Mouse (Mus musculus): ENCODE measurements around the gene Rnf103. TPM values are rescaled to one million over a fixed set of nuclear protein-coding genes. Genes with fewer than 3 reads are reported as not detected.

The Rnf103 gene
- polyA plus RNA-seq, 1 experiment from 2014 or later, result 20.1 TPM

DNA sequence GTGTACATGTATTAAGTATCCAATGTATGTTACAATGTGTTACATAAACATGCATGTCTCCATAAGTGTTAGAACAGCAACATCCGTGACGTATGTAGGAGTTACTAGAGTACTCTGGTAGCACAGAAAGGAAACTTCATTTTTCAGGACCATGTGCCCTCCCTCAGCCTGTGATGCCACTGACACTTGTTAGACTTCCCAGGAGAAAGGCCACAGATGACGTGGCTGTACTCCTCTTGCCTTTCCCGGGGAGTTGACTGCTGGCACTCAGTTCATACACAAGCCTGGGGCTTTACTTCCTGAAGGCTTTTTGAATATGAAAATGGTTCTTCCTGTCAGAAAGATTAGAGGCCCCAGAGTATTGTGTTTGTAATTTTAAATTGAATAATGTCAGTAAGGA lies 10.4 kb downstream of the Rnf103 start:
- peaks cover 37% of the 10 kb centered on the region for H3K36me3 ChIP-seq (ENCODE audit: control insufficient read depth, insufficient read depth, low read length)
- 83% methylated on average over 4 of the region's 4 CpGs for WGBS

GRCm38 (mm10) chr6:71505671-71506070 lies 12.0 kb downstream of the Rnf103 start:
- Histone ChIP-seq H3K4me2 (replicated peaks; ENCODE audit: low read depth, low read length) (no peak overlapping the region), H3K27me3 (ENCODE audit: control insufficient read depth, insufficient read depth, low read length) (no peaks in the 10 kb centered on the region), H3K36me3 (ENCODE audit: control insufficient read depth, insufficient read depth, low read length) (peaks cover 42% of the 10 kb centered on the region), H3K9me3 (ENCODE audit: control insufficient read depth, low read length) (no peaks in the 10 kb centered on the region), H3K4me1 (ENCODE audit: control insufficient read depth, insufficient read depth, low read length) (no peaks in the 10 kb centered on the region), H3K4me3 (ENCODE audit: low read length) (no peak overlapping the region), H3K9ac (ENCODE audit: low read depth, low read length) (no peak overlapping the region), H3K27ac (ENCODE audit: low read depth, low read length) (no peak overlapping the region)
- 93% methylated on average over 2 of the region's 2 CpGs for WGBS
- no peak for ATAC-seq (ENCODE audit: low FRiP score, low TSS enrichment)

More for the DNA sequence above, 10.4 kb downstream of the Rnf103 start:
- Histone ChIP-seq H3K4me3 (ENCODE audit: low read length) (no peak overlapping the region), H3K9ac (ENCODE audit: low read depth, low read length) (no peak overlapping the region), H3K9me3 (ENCODE audit: control insufficient read depth, low read length) (no peaks in the 10 kb centered on the region), H3K4me1 (ENCODE audit: control insufficient read depth, insufficient read depth, low read length) (no peaks in the 10 kb centered on the region), H3K27me3 (ENCODE audit: control insufficient read depth, insufficient read depth, low read length) (no peaks in the 10 kb centered on the region), H3K4me2 (replicated peaks; ENCODE audit: low read depth, low read length) (no peak overlapping the region), H3K27ac (ENCODE audit: low read depth, low read length) (no peak overlapping the region)
- no peak for ATAC-seq (ENCODE audit: low FRiP score, low TSS enrichment)

- WGBS, result 92% methylated on average over 4 of the region's 4 CpGs
Measured at GRCm38 (mm10) chr6:71519476-71519875, 25.8 kb downstream of the Rnf103 start.

GRCm38 (mm10) chr6:71525556-71525955 lies 31.9 kb downstream of the Rnf103 start:
- 31% methylated on average over 3 of the region's 3 CpGs for WGBS
- no peak for ATAC-seq (ENCODE audit: low FRiP score, low TSS enrichment)
- Histone ChIP-seq H3K36me3 (ENCODE audit: control insufficient read depth, insufficient read depth, low read length) (no peaks in the 10 kb centered on the region), H3K9me3 (ENCODE audit: control insufficient read depth, low read length) (no peaks in the 10 kb centered on the region), H3K4me3 (ENCODE audit: low read length) (no peak overlapping the region), H3K9ac (ENCODE audit: low read depth, low read length) (no peak overlapping the region), H3K4me2 (replicated peaks; ENCODE audit: low read depth, low read length) (no peak overlapping the region), H3K4me1 (ENCODE audit: control insufficient read depth, insufficient read depth, low read length) (no peaks in the 10 kb centered on the region), H3K27me3 (ENCODE audit: control insufficient read depth, insufficient read depth, low read length) (no peaks in the 10 kb centered on the region), H3K27ac (ENCODE audit: low read depth, low read length) (no peak overlapping the region)

More at GRCm38 (mm10) chr6:71519476-71519875, 25.8 kb downstream of the Rnf103 start:
- no peaks in the 10 kb centered on the region for H3K36me3 ChIP-seq (ENCODE audit: control insufficient read depth, insufficient read depth, low read length)
- no peak for ATAC-seq (ENCODE audit: low FRiP score, low TSS enrichment)
- no peak overlapping the region for H3K9ac ChIP-seq (ENCODE audit: low read depth, low read length)
- no peaks in the 10 kb centered on the region for H3K4me1 ChIP-seq (ENCODE audit: control insufficient read depth, insufficient read depth, low read length)
- H3K4me3 ChIP-seq (ENCODE audit: low read length), result no peak overlapping the region
- H3K27ac ChIP-seq (ENCODE audit: low read depth, low read length), result no peak overlapping the region
- H3K9me3 ChIP-seq (ENCODE audit: control insufficient read depth, low read length), result no peaks in the 10 kb centered on the region
- H3K27me3 ChIP-seq (ENCODE audit: control insufficient read depth, insufficient read depth, low read length), result no peaks in the 10 kb centered on the region
- no peak overlapping the region for H3K4me2 ChIP-seq (replicated peaks; ENCODE audit: low read depth, low read length)

- Histone ChIP-seq H3K9ac (ENCODE audit: low read depth, low read length) (no peak overlapping the region), H3K4me1 (ENCODE audit: control insufficient read depth, insufficient read depth, low read length) (no peaks in the 10 kb centered on the region), H3K4me2 (replicated peaks; ENCODE audit: low read depth, low read length) (no peak overlapping the region), H3K9me3 (ENCODE audit: control insufficient read depth, low read length) (no peaks in the 10 kb centered on the region), H3K36me3 (ENCODE audit: control insufficient read depth, insufficient read depth, low read length) (no peaks in the 10 kb centered on the region), H3K27ac (ENCODE audit: low read depth, low read length) (no peak overlapping the region), H3K27me3 (ENCODE audit: control insufficient read depth, insufficient read depth, low read length) (no peaks in the 10 kb centered on the region), H3K4me3 (ENCODE audit: low read length) (no peak overlapping the region)
- no peak for ATAC-seq (ENCODE audit: low FRiP score, low TSS enrichment)
- 83% methylated on average over 10 of the region's 10 CpGs for WGBS
Measured at GRCm38 (mm10) chr6:71527056-71527455, 33.4 kb downstream of the Rnf103 start.

DNA sequence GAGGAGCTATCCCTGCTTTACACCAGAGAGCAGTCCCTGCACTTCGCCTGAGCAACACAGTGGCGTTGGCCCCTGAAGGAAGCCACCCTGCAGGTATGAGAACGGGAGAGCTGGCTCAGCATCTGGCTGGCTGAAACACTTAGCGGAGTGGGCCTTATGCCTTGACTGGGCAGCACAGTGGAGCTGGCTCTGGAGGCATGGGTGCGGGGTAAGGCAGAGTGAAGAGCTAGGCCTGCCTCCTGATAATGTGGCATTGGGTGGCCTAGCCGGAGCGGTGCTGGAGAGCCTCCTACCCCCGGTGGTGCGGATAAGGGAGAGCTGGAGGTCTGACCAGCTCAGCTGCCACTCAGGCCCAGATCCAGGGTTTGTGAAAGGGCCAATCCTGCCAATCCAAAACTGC lies 34.1 kb downstream of the Rnf103 start:
- H3K27me3 ChIP-seq (ENCODE audit: control insufficient read depth, insufficient read depth, low read length), result no peaks in the 10 kb centered on the region
- no peaks in the 10 kb centered on the region for H3K9me3 ChIP-seq (ENCODE audit: control insufficient read depth, low read length)
- no peak overlapping the region for H3K27ac ChIP-seq (ENCODE audit: low read depth, low read length)
- H3K4me3 ChIP-seq (ENCODE audit: low read length), result no peak overlapping the region
- H3K36me3 ChIP-seq (ENCODE audit: control insufficient read depth, insufficient read depth, low read length), result no peaks in the 10 kb centered on the region
- H3K4me2 ChIP-seq (replicated peaks; ENCODE audit: low read depth, low read length), result no peak overlapping the region
- ATAC-seq (ENCODE audit: low FRiP score, low TSS enrichment), result no peak
- H3K9ac ChIP-seq (ENCODE audit: low read depth, low read length), result no peak overlapping the region
- H3K4me1 ChIP-seq (ENCODE audit: control insufficient read depth, insufficient read depth, low read length), result no peaks in the 10 kb centered on the region
- WGBS, result 90% methylated on average over 9 of the region's 9 CpGs

- H3K4me1 ChIP-seq (ENCODE audit: control insufficient read depth, insufficient read depth, low read length), result no peaks in the 10 kb centered on the region
- no peak overlapping the region for H3K4me2 ChIP-seq (replicated peaks; ENCODE audit: low read depth, low read length)
- H3K27ac ChIP-seq (ENCODE audit: low read depth, low read length), result no peak overlapping the region
- ATAC-seq (ENCODE audit: low FRiP score, low TSS enrichment), result no peak
- H3K9me3 ChIP-seq (ENCODE audit: control insufficient read depth, low read length), result no peaks in the 10 kb centered on the region
- H3K27me3 ChIP-seq (ENCODE audit: control insufficient read depth, insufficient read depth, low read length), result no peaks in the 10 kb centered on the region
- no peak overlapping the region for H3K4me3 ChIP-seq (ENCODE audit: low read length)
- 84% methylated on average over 8 of the region's 8 CpGs for WGBS
- H3K9ac ChIP-seq (ENCODE audit: low read depth, low read length), result no peak overlapping the region
- H3K36me3 ChIP-seq (ENCODE audit: control insufficient read depth, insufficient read depth, low read length), result no peaks in the 10 kb centered on the region
Measured at GRCm38 (mm10) chr6:71530176-71530575, 36.5 kb downstream of the Rnf103 start.

DNA sequence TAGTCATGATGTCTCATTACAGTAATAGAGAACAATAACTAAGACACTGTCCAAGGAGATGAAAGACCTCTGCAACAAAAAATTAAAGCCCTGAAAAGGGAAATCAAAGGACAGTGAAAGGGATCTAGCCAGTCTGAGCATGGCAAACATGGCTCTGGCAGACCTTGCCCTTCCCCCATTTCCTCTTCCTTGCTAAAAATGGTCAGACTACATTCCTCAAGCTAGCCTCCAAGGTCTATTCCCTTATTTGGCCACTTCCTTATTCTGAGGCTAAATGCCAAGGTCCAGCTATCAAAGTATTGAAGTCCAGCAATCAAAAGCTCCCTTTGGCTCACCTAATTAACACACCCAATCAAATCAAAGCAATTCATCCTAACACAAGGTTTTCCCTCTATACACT lies 43.6 kb downstream of the Rnf103 start:
- no peak overlapping the region for H3K4me3 ChIP-seq (ENCODE audit: low read length)

DNA sequence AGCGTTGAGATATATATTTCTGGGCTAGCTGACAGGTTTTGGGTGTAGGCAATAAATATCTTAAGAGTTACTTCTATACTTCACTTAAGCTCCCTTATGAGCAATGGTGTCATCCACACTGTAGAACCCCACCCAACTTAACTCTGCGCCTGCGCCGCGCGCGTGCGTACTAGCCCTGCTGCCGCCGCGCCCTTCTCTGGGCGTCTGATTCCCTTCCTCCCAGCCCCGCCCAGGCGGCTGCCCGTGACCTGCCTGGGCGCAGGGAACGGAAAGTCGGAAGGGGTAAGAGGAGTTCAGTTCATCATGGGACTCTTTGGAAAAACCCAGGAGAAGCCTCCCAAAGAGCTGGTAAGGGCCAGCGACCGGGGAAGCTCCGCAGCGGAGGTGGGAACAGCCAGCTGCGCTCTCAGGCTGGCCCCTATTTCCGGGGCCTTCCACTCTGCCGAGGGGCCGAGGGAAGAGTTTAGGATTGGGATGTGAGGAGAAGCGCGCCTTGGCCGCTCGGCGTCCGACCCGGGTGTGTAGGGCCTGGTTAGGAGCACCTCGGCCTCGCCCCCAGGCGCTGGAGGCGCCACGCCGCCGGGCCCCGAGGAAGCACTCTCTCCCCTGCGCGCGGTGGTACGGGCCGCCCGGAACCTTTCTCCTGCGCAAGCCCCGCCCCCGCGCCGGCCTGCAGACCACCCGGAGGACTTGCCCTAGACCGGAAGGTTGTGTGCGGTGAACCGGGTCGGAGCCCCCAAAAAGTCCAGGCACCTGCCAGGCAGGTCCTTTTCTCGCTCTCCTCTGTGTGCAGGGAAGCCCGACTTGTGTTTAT lies 50.2 kb downstream of the Rnf103 start, which contains the start of gene Chmp3:
Gene Chmp3 (plus strand): TSS at position 112 of the 814 bp plus-strand sequence.
- Histone ChIP-seq H3K9me3 (ENCODE audit: control insufficient read depth, low read length) (no peaks in the 10 kb centered on the region), H3K27ac (ENCODE audit: low read depth, low read length) (peak within 1 kb of the TSS; percentile 99), H3K9ac (ENCODE audit: low read depth, low read length) (peak within 1 kb of the TSS; percentile 96), H3K4me2 (replicated peaks; ENCODE audit: low read depth, low read length) (peak within 1 kb of the TSS; percentile 61), H3K36me3 (ENCODE audit: control insufficient read depth, insufficient read depth, low read length) (0 out of 2 replicates have a peak, but pooled peaks cover 2% of the 10 kb centered on the region), H3K4me3 (ENCODE audit: low read length) (peak within 1 kb of the TSS; percentile 82), H3K27me3 (ENCODE audit: control insufficient read depth, insufficient read depth, low read length) (peaks cover 3% of the 10 kb centered on the region; the same call in 1 of the 2 replicates), H3K4me1 (ENCODE audit: control insufficient read depth, insufficient read depth, low read length) (no peaks in the 10 kb centered on the region)
- WGBS, result under 1% methylated on average over 54 of the region's 59 CpGs
- ATAC-seq (ENCODE audit: low FRiP score, low TSS enrichment), result peak; percentile 99

More for the DNA sequence above, 43.6 kb downstream of the Rnf103 start:
- H3K4me2 ChIP-seq (replicated peaks; ENCODE audit: low read depth, low read length), result no peak overlapping the region
- H3K9ac ChIP-seq (ENCODE audit: low read depth, low read length), result no peak overlapping the region
- no peak for ATAC-seq (ENCODE audit: low FRiP score, low TSS enrichment)
- H3K36me3 ChIP-seq (ENCODE audit: control insufficient read depth, insufficient read depth, low read length), result no peaks in the 10 kb centered on the region
- H3K9me3 ChIP-seq (ENCODE audit: control insufficient read depth, low read length), result no peaks in the 10 kb centered on the region
- H3K4me1 ChIP-seq (ENCODE audit: control insufficient read depth, insufficient read depth, low read length), result no peaks in the 10 kb centered on the region
- H3K27ac ChIP-seq (ENCODE audit: low read depth, low read length), result no peak overlapping the region
- H3K27me3 ChIP-seq (ENCODE audit: control insufficient read depth, insufficient read depth, low read length), result peaks cover 3% of the 10 kb centered on the region; the same call in 1 of the 2 replicates
